Mouse (Mus musculus) MEL (cell line): Measurements from ENCODE around the gene Rad50. TPM values are rescaled to one million over a fixed set of nuclear protein-coding genes. Genes with fewer than 3 reads are reported as not detected.

ENCODE experiments used
- DNase-seq: peaks from one replicate; pipeline ENCODE4 v3.0.0; 2011; ENCODE audit warnings: low read depth, low spot score
- H3K27ac ChIP-seq: 2 replicates; pipeline ENCODE4 v1.5.1; 2012; ENCODE audit warnings: low read depth, mild to moderate bottlenecking, control low read depth, low read length, moderate library complexity; ENCODE audit not compliant: control insufficient read depth
- H3K27me3 ChIP-seq, 2 experiments: fragments of 150-350 bp in 1 of 2; sonication (generic) in 1 of 2; 2 replicates each; pipeline ENCODE4 v1.6.1; 2012; ENCODE audit warnings: low read length in 2 of 2, mild to moderate bottlenecking in 2 of 2, improper control_type of control experiment in 1 of 2, moderate library complexity in 1 of 2; ENCODE audit not compliant: insufficient read depth in 2 of 2, control insufficient read depth in 1 of 2
- H3K36me3 ChIP-seq, 2 experiments: 2 replicates each; pipeline ENCODE4 v1.6.1; 2012 to 2014; ENCODE audit warnings: low read length in 2 of 2, improper control_type of control experiment in 1 of 2, inconsistent platforms in 1 of 2, mild to moderate bottlenecking in 1 of 2; ENCODE audit not compliant: insufficient read depth in 2 of 2, control insufficient read depth in 1 of 2
- H3K4me1 ChIP-seq, 2 experiments: fragments of 150-350 bp in 1 of 2; sonication (generic) in 1 of 2; 2 replicates each; pipeline ENCODE4 v1.6.1; 2012; ENCODE audit warnings: low read length in 2 of 2, improper control_type of control experiment in 1 of 2, mild to moderate bottlenecking in 1 of 2; ENCODE audit not compliant: insufficient read depth in 2 of 2, control insufficient read depth in 1 of 2
- H3K4me3 ChIP-seq, 2 experiments: fragments of 150-350 bp in 1 of 2; sonication (generic) in 1 of 2; 2 replicates each; pipeline ENCODE4 v1.5.1; 2012; ENCODE audit warnings: low read depth in 2 of 2, low read length in 2 of 2, mild to moderate bottlenecking in 2 of 2, moderate library complexity in 2 of 2, control low read depth in 1 of 2, improper control_type of control experiment in 1 of 2; ENCODE audit not compliant: control insufficient read depth in 1 of 2, insufficient read depth in 1 of 2
- H3K79me2 ChIP-seq: 2 replicates; pipeline ENCODE4 v1.6.1; 2012; ENCODE audit warnings: mild to moderate bottlenecking, low read length, moderate library complexity; ENCODE audit not compliant: control insufficient read depth, poor library complexity, insufficient read depth
- H3K9ac ChIP-seq: 2 replicates; pipeline ENCODE4 v1.6.1; 2012; ENCODE audit warnings: low read depth, mild to moderate bottlenecking, control low read depth, low read length, moderate library complexity; ENCODE audit not compliant: control insufficient read depth, poor library complexity, severe bottlenecking
- H3K9me3 ChIP-seq: fragments of 150-350 bp; sonication (generic); replicated peaks from 2 replicates; pipeline ENCODE4 v1.6.1; 2012; ENCODE audit warnings: mild to moderate bottlenecking, low read length, improper control_type of control experiment, moderate library complexity; ENCODE audit not compliant: insufficient read depth
- BHLHE40 ChIP-seq: IDR thresholded peaks from 2 replicates; pipeline ENCODE4 v1.6.1; 2012; ENCODE audit warnings: low read depth, mild to moderate bottlenecking, inconsistent platforms, low read length, improper control_type of control experiment, borderline replicate concordance
- CHD1 ChIP-seq: IDR thresholded peaks from 2 replicates; pipeline ENCODE4 v1.6.1; 2012; ENCODE audit warnings: low read depth, mild to moderate bottlenecking, inconsistent platforms, low read length, improper control_type of control experiment
- CHD2 ChIP-seq: IDR thresholded peaks from 2 replicates; pipeline ENCODE4 v1.6.1; 2011; ENCODE audit warnings: low read length, improper control_type of control experiment
- CTCF ChIP-seq, 3 experiments: IDR thresholded peaks in 2 of 3; conservative IDR thresholded peaks in 1 of 3; 2 replicates each; pipeline ENCODE4 v1.5.1; 2011 to 2012; ENCODE audit warnings: low read length in 3 of 3, low read depth in 2 of 3, mild to moderate bottlenecking in 2 of 3, improper control_type of control experiment in 1 of 3, inconsistent platforms in 1 of 3, mixed read lengths in 1 of 3, moderate library complexity in 1 of 3; ENCODE audit not compliant: control insufficient read depth in 1 of 3, insufficient read depth in 1 of 3, poor library complexity in 1 of 3, severe bottlenecking in 1 of 3
- E2F4 ChIP-seq: IDR thresholded peaks from 2 replicates; pipeline ENCODE4 v1.6.1; 2011; ENCODE audit warnings: low read depth, low read length, improper control_type of control experiment, borderline replicate concordance
- ELF1 ChIP-seq: IDR thresholded peaks from 2 replicates; pipeline ENCODE4 v1.6.1; 2014; ENCODE audit warnings: low read depth, mild to moderate bottlenecking, inconsistent platforms, low read length, improper control_type of control experiment, moderate library complexity
- EP300 ChIP-seq, 2 experiments: IDR thresholded peaks; 2 replicates each; pipeline ENCODE4 v1.6.1; 2011; ENCODE audit warnings: improper control_type of control experiment in 2 of 2, low read length in 2 of 2, low read depth in 1 of 2, mild to moderate bottlenecking in 1 of 2
- ETS1 ChIP-seq: IDR thresholded peaks from 2 replicates; pipeline ENCODE4 v1.6.1; 2012; ENCODE audit warnings: low read depth, mild to moderate bottlenecking, inconsistent platforms, low read length, improper control_type of control experiment, moderate library complexity
- GABPA ChIP-seq: IDR thresholded peaks from 2 replicates; pipeline ENCODE4 v1.6.1; 2012; ENCODE audit warnings: low read depth, mild to moderate bottlenecking, inconsistent platforms, low read length, improper control_type of control experiment, moderate library complexity
- GATA1 ChIP-seq: IDR thresholded peaks from 2 replicates; pipeline ENCODE4 v1.6.1; 2011; ENCODE audit warnings: low read depth, low read length, improper control_type of control experiment
- HCFC1 ChIP-seq: IDR thresholded peaks from 2 replicates; pipeline ENCODE4 v1.6.1; 2012; ENCODE audit warnings: low read depth, mild to moderate bottlenecking, inconsistent platforms, low read length, improper control_type of control experiment, moderate library complexity
- KAT2A ChIP-seq: conservative IDR thresholded peaks from 2 replicates; pipeline ENCODE4 v1.6.1; 2012; ENCODE audit warnings: low read depth, low read length, improper control_type of control experiment, inconsistent platforms
- MAFK ChIP-seq: IDR thresholded peaks from 2 replicates; pipeline ENCODE4 v1.6.1; 2011; ENCODE audit warnings: low read depth, mild to moderate bottlenecking, low read length, improper control_type of control experiment, borderline replicate concordance
- MAX ChIP-seq: IDR thresholded peaks from 2 replicates; pipeline ENCODE4 v1.6.1; 2011; ENCODE audit warnings: low read length, improper control_type of control experiment
- MAZ ChIP-seq: IDR thresholded peaks from 2 replicates; pipeline ENCODE4 v1.6.1; 2012; ENCODE audit warnings: low read depth, mild to moderate bottlenecking, inconsistent platforms, low read length, improper control_type of control experiment
- MEF2A ChIP-seq: IDR thresholded peaks from 2 replicates; pipeline ENCODE4 v1.6.1; 2014; ENCODE audit warnings: low read depth, mild to moderate bottlenecking, inconsistent platforms, low read length, improper control_type of control experiment; ENCODE audit not compliant: poor library complexity, insufficient replicate concordance, severe bottlenecking; ENCODE audit errors: extremely low read depth
- MXI1 ChIP-seq: IDR thresholded peaks from 2 replicates; pipeline ENCODE4 v1.6.1; 2011; ENCODE audit warnings: mild to moderate bottlenecking, low read depth, low read length, improper control_type of control experiment
- NELFE ChIP-seq: IDR thresholded peaks from 2 replicates; pipeline ENCODE4 v1.6.1; 2011; ENCODE audit warnings: low read depth, low read length, improper control_type of control experiment
- POLR2A ChIP-seq, 2 experiments: IDR thresholded peaks; 2 replicates each; pipeline ENCODE4 v1.6.1; 2011 to 2012; ENCODE audit warnings: low read length in 2 of 2, mild to moderate bottlenecking in 2 of 2, control low read depth in 1 of 2, improper control_type of control experiment in 1 of 2, low read depth in 1 of 2, moderate library complexity in 1 of 2; ENCODE audit not compliant: control insufficient read depth in 1 of 2, insufficient read depth in 1 of 2, poor library complexity in 1 of 2
- POLR2AphosphoS2 ChIP-seq: IDR thresholded peaks from 2 replicates; pipeline ENCODE4 v1.6.1; 2011; ENCODE audit warnings: low read length, improper control_type of control experiment
- POLR2AphosphoS5 ChIP-seq: IDR thresholded peaks from 2 replicates; pipeline ENCODE4 v1.6.1; 2012; ENCODE audit warnings: low read depth, borderline replicate concordance, mild to moderate bottlenecking, inconsistent platforms, low read length, moderate library complexity, mixed read lengths
- RAD21 ChIP-seq: IDR thresholded peaks from 2 replicates; pipeline ENCODE4 v1.6.1; 2011; ENCODE audit warnings: mild to moderate bottlenecking, low read depth, low read length, improper control_type of control experiment
- RCOR1 ChIP-seq: IDR thresholded peaks from 2 replicates; pipeline ENCODE4 v1.6.1; 2012; ENCODE audit warnings: low read depth, mild to moderate bottlenecking, inconsistent platforms, low read length, improper control_type of control experiment
- SIN3A ChIP-seq: IDR thresholded peaks from 2 replicates; pipeline ENCODE4 v1.6.1; 2012; ENCODE audit warnings: low read length, improper control_type of control experiment, inconsistent platforms
- SMC3 ChIP-seq: IDR thresholded peaks from 2 replicates; pipeline ENCODE4 v1.6.1; 2011; ENCODE audit warnings: low read depth, low read length, improper control_type of control experiment
- TAL1 ChIP-seq: IDR thresholded peaks from 2 replicates; pipeline ENCODE4 v1.6.1; 2012; ENCODE audit warnings: mild to moderate bottlenecking, inconsistent platforms, low read length, moderate library complexity, mixed read lengths
- TBP ChIP-seq: IDR thresholded peaks from 2 replicates; pipeline ENCODE4 v1.8.0; 2011; ENCODE audit warnings: low read depth, low read length, improper control_type of control experiment
- TCF12 ChIP-seq: IDR thresholded peaks from 2 replicates; pipeline ENCODE4 v1.6.1; 2014; ENCODE audit warnings: low read depth, mild to moderate bottlenecking, inconsistent platforms, low read length, improper control_type of control experiment, moderate library complexity
- UBTF ChIP-seq: IDR thresholded peaks from 2 replicates; pipeline ENCODE4 v1.6.1; 2012; ENCODE audit warnings: low read depth, mild to moderate bottlenecking, inconsistent platforms, low read length, improper control_type of control experiment, moderate library complexity, borderline replicate concordance; ENCODE audit not compliant: insufficient read depth
- USF1 ChIP-seq: IDR thresholded peaks from 2 replicates; pipeline ENCODE4 v1.6.1; 2014; ENCODE audit warnings: low read depth, mild to moderate bottlenecking, inconsistent platforms, low read length, improper control_type of control experiment, moderate library complexity
- USF2 ChIP-seq, 2 experiments: IDR thresholded peaks; 2 replicates each; pipeline ENCODE4 v1.6.1; 2011 to 2012; ENCODE audit warnings: improper control_type of control experiment in 2 of 2, low read length in 2 of 2, borderline replicate concordance in 1 of 2, inconsistent platforms in 1 of 2, low read depth in 1 of 2, mild to moderate bottlenecking in 1 of 2; ENCODE audit not compliant: insufficient read depth in 1 of 2
- ZC3H11A ChIP-seq: IDR thresholded peaks from 2 replicates; pipeline ENCODE4 v1.6.1; 2012; ENCODE audit warnings: low read depth, mild to moderate bottlenecking, inconsistent platforms, low read length, improper control_type of control experiment
- ZKSCAN1 ChIP-seq: IDR thresholded peaks from 2 replicates; pipeline ENCODE4 v1.6.1; 2012; ENCODE audit warnings: low read depth, mild to moderate bottlenecking, inconsistent platforms, low read length, improper control_type of control experiment, moderate library complexity
- ZMIZ1 ChIP-seq: IDR thresholded peaks from 2 replicates; pipeline ENCODE4 v1.6.1; 2012; ENCODE audit warnings: low read depth, mild to moderate bottlenecking, inconsistent platforms, low read length, improper control_type of control experiment, moderate library complexity
- ZNF384 ChIP-seq: IDR thresholded peaks from 2 replicates; pipeline ENCODE4 v1.6.1; 2012; ENCODE audit warnings: low read depth, mild to moderate bottlenecking, inconsistent platforms, low read length, improper control_type of control experiment
- polyA plus RNA-seq, 2 experiments: library from polyadenylated mRNA; stranded (reverse) in 1 of 2; unstranded in 1 of 2; fragments of >175 nt in 1 of 2; fragments of >200 nt in 1 of 2; gene quantifications; 2 replicates each; pipeline versions ENCODE4 v1.2.1 to v1.2.4; 2012; ENCODE audit warnings: low replicate concordance in 2 of 2, low read depth in 1 of 2; ENCODE audit not compliant: insufficient read length in 2 of 2, insufficient read depth in 1 of 2, missing spikeins in 1 of 2
- total RNA-seq: library from RNA; depleted of rRNA; stranded (reverse); fragments of 300-350 nt; gene quantifications from 2 replicates; pipeline ENCODE4 v1.2.3, GENCODE M21; 2012

The Rad50 gene
- total and polyA plus RNA-seq, 3 experiments, result 32.6 to 447 (median 44.6) TPM

- peak overlapping the region; percentile 64 for H3K9ac ChIP-seq
- peaks cover 0 to 11% of the 10 kb centered on the region in 2 experiments; a peak in 2 of 4 replicates for H3K27me3 ChIP-seq
- H3K79me2 ChIP-seq, result no peaks in the 10 kb centered on the region; the same call in 1 of the 2 replicates
- DNase-seq, result peak; percentile 99
- peaks cover 2 to 23% of the 10 kb centered on the region in 2 experiments for H3K4me1 ChIP-seq
- no peaks in the 10 kb centered on the region for H3K9me3 ChIP-seq
- H3K27ac ChIP-seq, result peak overlapping the region; percentile 25; the same call in 1 of the 2 replicates
- peak overlapping the region; percentile 14 to 19; a peak in 3 of 4 replicates for H3K4me3 ChIP-seq
- peaks cover 0 to 26% of the 10 kb centered on the region in 2 experiments; a peak in 2 of 4 replicates for H3K36me3 ChIP-seq
- TF ChIP-seq ZMIZ1, result no peak
- TF ChIP-seq POLR2AphosphoS2, result no peak
- TF ChIP-seq GATA1, result no peak
- TF ChIP-seq RCOR1, result peak; percentile 57
- peak; percentile 67 for TF ChIP-seq ELF1
- TF ChIP-seq KAT2A, result no peak
- TF ChIP-seq RAD21, result peak; percentile 92
- 0 out of 2 replicates have a peak, but pooled peaks have one; percentile 38 for TF ChIP-seq ZNF384
- TF ChIP-seq MAX, result peak; percentile 86
- TF ChIP-seq USF1, result no peak; the same call in 1 of the 2 replicates
- TF ChIP-seq GABPA, result no peak
- TF ChIP-seq MEF2A, result no peak
- no peak for TF ChIP-seq USF2 (IDR thresholded peaks at IDR 0.05; ENCODE audit: borderline replicate concordance in 1 of 2, insufficient read depth in 1 of 2, low read depth in 1 of 2, low read length in 2 of 2)
- peak; percentile 75 for TF ChIP-seq E2F4
- no peak for TF ChIP-seq CHD2
- TF ChIP-seq SMC3, result peak; percentile 99
- peak; percentile 56; the same call in 1 of the 2 replicates for TF ChIP-seq HCFC1
- TF ChIP-seq MAZ, result no peak; the same call in 1 of the 2 replicates
- TF ChIP-seq CHD1, result no peak; the same call in 1 of the 2 replicates
- TF ChIP-seq ZKSCAN1, result no peak; the same call in 1 of the 2 replicates
- 0 out of 2 replicates have a peak, but pooled peaks have one; percentile 48 for TF ChIP-seq UBTF
- TF ChIP-seq TBP, result peak; percentile 66
- no peak for TF ChIP-seq NELFE
- no peak; the same call in 1 of the 2 replicates for TF ChIP-seq BHLHE40
- TF ChIP-seq TAL1, result no peak
- peak; percentile 78 to 98 (median 88) for TF ChIP-seq CTCF (IDR thresholded peaks at IDR 0.05 in 2 of 3, conservative IDR thresholded peaks at IDR 0.05 in 1 of 3; ENCODE audit: control insufficient read depth in 1 of 3, insufficient read depth in 1 of 3, low read depth in 2 of 3, low read length in 3 of 3, poor library complexity in 1 of 3, severe bottlenecking in 1 of 3)
- TF ChIP-seq EP300 (IDR thresholded peaks at IDR 0.05; ENCODE audit: low read depth in 1 of 2, low read length in 2 of 2), result peak in 1 of 2 experiments; percentile 52; a peak in 1 of 4 replicates
- no peak for TF ChIP-seq MAFK
- 0 out of 2 replicates have a peak, but pooled peaks have one; percentile 39 for TF ChIP-seq TCF12
- TF ChIP-seq ZC3H11A, result peak; percentile 88
- TF ChIP-seq SIN3A, result peak; percentile 88
- TF ChIP-seq MXI1, result peak; percentile 84
- TF ChIP-seq ETS1, result 0 out of 2 replicates have a peak, but pooled peaks have one; percentile 46
- no peak for TF ChIP-seq POLR2A (IDR thresholded peaks at IDR 0.05; ENCODE audit: control insufficient read depth in 1 of 2, insufficient read depth in 1 of 2, low read depth in 1 of 2, low read length in 2 of 2, poor library complexity in 1 of 2)
- TF ChIP-seq POLR2AphosphoS5, result no peak
Measured at GRCm38 (mm10) chr11:53736771-53737572, 29.9 kb upstream of the Rad50 start.
